Comparison of ENCODE assay signal across 11 mouse cellular contexts in the genomic region with DNA sequence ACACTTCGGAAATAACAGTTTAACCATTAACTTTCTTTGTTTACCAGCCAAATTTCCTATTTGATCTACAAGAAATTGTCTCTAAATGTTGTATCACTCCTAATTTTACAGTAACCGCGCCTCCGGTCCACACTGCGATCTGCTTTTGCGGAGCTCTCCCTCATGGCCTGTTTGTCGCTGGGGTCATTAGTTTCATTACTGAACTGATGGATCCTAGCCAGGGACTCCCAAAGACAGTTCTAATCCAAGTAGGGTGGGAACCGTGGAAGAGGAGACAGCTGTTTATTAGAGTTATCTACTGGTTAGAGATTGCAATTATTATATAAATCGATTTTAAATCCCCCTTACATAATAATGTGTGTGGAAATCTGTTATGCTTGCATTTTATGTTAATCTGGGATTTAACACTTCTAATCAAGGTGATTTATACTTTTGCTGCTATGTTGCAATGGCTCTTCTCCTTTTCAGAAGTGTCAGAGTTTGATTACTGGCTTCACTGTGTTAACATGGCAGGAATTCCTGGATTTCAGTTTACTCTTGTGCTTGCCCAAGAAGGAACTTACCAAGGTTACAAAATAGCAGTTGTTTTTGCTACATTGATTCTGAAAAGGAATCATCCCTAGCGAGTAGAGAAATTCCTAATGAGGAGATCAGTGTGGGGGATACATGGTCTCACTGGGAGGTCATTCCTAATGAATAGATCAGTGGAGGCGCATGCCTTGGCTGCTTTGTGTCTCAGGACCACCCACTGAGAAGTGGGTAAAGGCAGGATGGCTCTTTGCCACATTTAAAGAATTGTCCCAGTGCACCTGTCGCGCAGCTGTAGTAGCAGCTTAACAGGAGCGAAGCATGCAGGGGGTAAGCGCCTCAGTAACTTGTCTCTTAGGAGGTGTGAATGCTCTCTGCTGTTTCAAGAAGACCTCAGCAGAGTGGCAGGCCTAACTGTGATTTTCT. TPM values are rescaled to one million over a fixed set of nuclear protein-coding genes. Genes with fewer than 3 reads are reported as not detected.
DNase-seq lines count a peak whose midpoint lies in the region; ATAC-seq and TF ChIP-seq lines count a peak whose summit lies in the region.
"Had no signal": no experiment of that assay in that cellular context is flagged by ENCODE, and none has a peak within 500 bp of the region (broad histone marks: within the 10 kb centered on the region; RNA-seq: fewer than 3 reads in every experiment).

No protein-coding gene starts in this region.

- TF ChIP-seq CTCF in ES-Bruce4 (IDR thresholded peaks at IDR 0.05; ENCODE audit: low read depth, low read length) = no peak
- TF ChIP-seq CTCF in kidney, adult 2 months (conservative IDR thresholded peaks at IDR 0.05; ENCODE audit: insufficient read depth, insufficient read length, low read depth, low read length) = no peak

- TF ChIP-seq EP300 in ES-Bruce4 (IDR thresholded peaks at IDR 0.05; ENCODE audit: insufficient read depth, low read depth, low read length) = peak; percentile 52; the same call in 1 of the 2 replicates

- 15% methylated on average over 15 of the region's 15 CpGs for WGBS in forebrain, embryonic 14.5 days
- WGBS in midbrain, embryonic 13.5 days = 25% methylated on average over 15 of the region's 15 CpGs
- 51% methylated on average over 15 of the region's 15 CpGs for WGBS in kidney, adult 2 months

- no peak overlapping the region for H3K9ac ChIP-seq in ES-Bruce4 (ENCODE audit: low read depth, poor library complexity, severe bottlenecking)
- no peak overlapping the region for H3K9ac ChIP-seq in forebrain, embryonic 14.5 days (ENCODE audit: low read length)
- H3K9ac ChIP-seq in midbrain, embryonic 13.5 days (replicated peaks) = no peak overlapping the region
- H3K9ac ChIP-seq: embryonic facial prominence, embryonic 13.5 days; liver, embryonic 13.5 days had no signal

- H3K36me3 ChIP-seq in ES-Bruce4 (ENCODE audit: control insufficient read depth, insufficient read depth, low read length, poor library complexity, severe bottlenecking) = no peaks in the 10 kb centered on the region
- no peaks in the 10 kb centered on the region for H3K36me3 ChIP-seq in forebrain, embryonic 14.5 days (ENCODE audit: control insufficient read depth, insufficient read depth, low read length)
- no peaks in the 10 kb centered on the region for H3K36me3 ChIP-seq in midbrain, embryonic 13.5 days
- no peaks in the 10 kb centered on the region for H3K36me3 ChIP-seq in kidney, adult 2 months (ENCODE audit: control insufficient read depth, insufficient read depth, low read length)
- H3K36me3 ChIP-seq: embryonic facial prominence, embryonic 13.5 days; liver, embryonic 13.5 days had no signal

- TF ChIP-seq POLR2A in ES-Bruce4 (IDR thresholded peaks at IDR 0.05; ENCODE audit: insufficient read depth, low read length) = no peak
- no peak for TF ChIP-seq POLR2A in kidney, adult 2 months (IDR thresholded peaks at IDR 0.05; ENCODE audit: low read depth, low read length)

- peak; percentile 81 for ATAC-seq in forebrain, embryonic 14.5 days
- peak; percentile 71 for ATAC-seq in midbrain, embryonic 13.5 days

- DNase-seq in R1 (ENCODE audit: low read depth, low spot score) = peak; percentile 88
- peak; percentile 73 for DNase-seq in forebrain, embryonic 14.5 days (ENCODE audit: low spot score)
- no peak for DNase-seq in natural killer cell, adult 2 months (ENCODE audit: low spot score in 2 of 2)
- no peak for DNase-seq in thymus, postnatal 0 days (ENCODE audit: low spot score)
- DNase-seq in kidney, adult 2 months = no peak
- DNase-seq: gastrocnemius, adult 2 months; liver, embryonic 13.5 days had no signal

- no peak overlapping the region for H3K4me2 ChIP-seq in forebrain, embryonic 14.5 days (ENCODE audit: low read length)
- H3K4me2 ChIP-seq in midbrain, embryonic 13.5 days (replicated peaks) = no peak overlapping the region
- H3K4me2 ChIP-seq: embryonic facial prominence, embryonic 13.5 days; liver, embryonic 13.5 days had no signal

- no peak overlapping the region for H3K27ac ChIP-seq in ES-Bruce4 (ENCODE audit: insufficient read depth, low read length)
- H3K27ac ChIP-seq in forebrain, embryonic 14.5 days (ENCODE audit: low read depth, low read length) = no peak overlapping the region
- H3K27ac ChIP-seq in midbrain, embryonic 13.5 days = no peak overlapping the region
- H3K27ac ChIP-seq in kidney, adult 2 months (ENCODE audit: insufficient read depth, low read depth, low read length) = no peak overlapping the region
- H3K27ac ChIP-seq: embryonic facial prominence, embryonic 13.5 days; gastrocnemius, adult 2 months; liver, embryonic 13.5 days had no signal

- no peaks in the 10 kb centered on the region; the same call in 1 of the 2 replicates for H3K27me3 ChIP-seq in ES-Bruce4 (ENCODE audit: control insufficient read depth, insufficient read depth, low read length, poor library complexity, severe bottlenecking)
- H3K27me3 ChIP-seq in forebrain, embryonic 14.5 days (replicated peaks; ENCODE audit: control insufficient read depth, insufficient read depth, low read length) = no peaks in the 10 kb centered on the region
- H3K27me3 ChIP-seq in midbrain, embryonic 13.5 days = 0 out of 2 replicates have a peak, but pooled peaks cover 4% of the 10 kb centered on the region
- no peaks in the 10 kb centered on the region for H3K27me3 ChIP-seq in kidney, adult 2 months (replicated peaks; ENCODE audit: control insufficient read depth, insufficient read depth, low read length)
- H3K27me3 ChIP-seq: CH12.LX; liver, embryonic 13.5 days had no signal

- H3K9me3 ChIP-seq in ES-Bruce4 (replicated peaks; ENCODE audit: control insufficient read depth, insufficient read depth, low read length, poor library complexity, severe bottlenecking) = no peaks in the 10 kb centered on the region; the same call in 1 of the 2 replicates
- H3K9me3 ChIP-seq in forebrain, embryonic 14.5 days (replicated peaks; ENCODE audit: control insufficient read depth, low read length) = no peaks in the 10 kb centered on the region
- no peaks in the 10 kb centered on the region for H3K9me3 ChIP-seq in midbrain, embryonic 13.5 days
- H3K9me3 ChIP-seq: embryonic facial prominence, embryonic 13.5 days; liver, embryonic 13.5 days had no signal

- no peaks in the 10 kb centered on the region for H3K4me1 ChIP-seq in ES-Bruce4 (ENCODE audit: control insufficient read depth, insufficient read depth, low read length)
- H3K4me1 ChIP-seq in forebrain, embryonic 14.5 days (ENCODE audit: control insufficient read depth, insufficient read depth, low read length) = peaks cover 9% of the 10 kb centered on the region
- peaks cover 14% of the 10 kb centered on the region for H3K4me1 ChIP-seq in midbrain, embryonic 13.5 days (replicated peaks)
- no peaks in the 10 kb centered on the region for H3K4me1 ChIP-seq in kidney, adult 2 months (ENCODE audit: control insufficient read depth, insufficient read depth, low read length)
- H3K4me1 ChIP-seq: embryonic facial prominence, embryonic 13.5 days; liver, embryonic 13.5 days had no signal

- no peak overlapping the region for H3K4me3 ChIP-seq in ES-Bruce4 (ENCODE audit: low read depth, low read length)
- H3K4me3 ChIP-seq in forebrain, embryonic 14.5 days (ENCODE audit: low read depth, low read length) = no peak overlapping the region
- H3K4me3 ChIP-seq in midbrain, embryonic 13.5 days (replicated peaks) = no peak overlapping the region
- no peak overlapping the region for H3K4me3 ChIP-seq in kidney, adult 2 months (ENCODE audit: insufficient read depth, low read depth, low read length)
- H3K4me3 ChIP-seq: embryonic facial prominence, embryonic 13.5 days; gastrocnemius, adult 2 months; liver, embryonic 13.5 days had no signal

RNA-seq across cellular contexts. Expression of gene Kif21a, which starts 28.0 kb away (rescaled TPM):
- 14.7 and 17.0 TPM in 2 replicates for polyA plus RNA-seq in ES-Bruce4 (2011; ENCODE audit: insufficient read depth, insufficient read length, low read depth, missing spikeins)
- 50.3 and 53.6 TPM in 2 replicates for polyA plus RNA-seq in forebrain, embryonic 14.5 days (2014; fragmentation: Nextera tagmentation; extraction: Ambion mirVana)
- polyA plus RNA-seq in midbrain, embryonic 13.5 days (2015; fragmentation: Nextera tagmentation; extraction: Ambion mirVana) = 63.1 and 64.4 TPM in 2 replicates
- 2.8 and 3.1 TPM in 2 replicates for polyA plus RNA-seq in thymus, postnatal 0 days (2015; fragmentation: Nextera tagmentation; extraction: Ambion mirVana)
- 18.5 and 24.2 TPM in 2 replicates for polyA plus RNA-seq in kidney, adult 2 months (2012; rRNA removed)

Comparison
In these comparisons a context has a peak if more than half of its experiments do, and no peak if none do; other contexts are left out.
1. DNase-seq: peak in R1 (single experiment) and forebrain, embryonic 14.5 days (single experiment); none in natural killer cell, adult 2 months (0 of 2), thymus, postnatal 0 days (single experiment) and kidney, adult 2 months (single experiment).